Mouse (Mus musculus) thymus, adult 2 months (tissue): ENCODE data around the gene Haao.

Source experiments
- CTCF ChIP-seq: fragments of 200-500 bp; IDR thresholded peaks from 2 replicates; pipeline ENCODE4 v1.5.1; 2012; ENCODE audit warnings: mild to moderate bottlenecking, control low read depth, low read length, moderate library complexity, borderline replicate concordance; ENCODE audit not compliant: control insufficient read depth, poor library complexity, insufficient read depth; ENCODE audit errors: extremely low read depth
- POLR2A ChIP-seq: fragments of 200-500 bp; IDR thresholded peaks from 2 replicates; pipeline ENCODE4 v1.6.1; 2012; ENCODE audit warnings: mild to moderate bottlenecking, low read length, control low read depth, moderate library complexity; ENCODE audit not compliant: control insufficient read depth, poor library complexity, insufficient read depth; ENCODE audit errors: extremely low read depth

GRCm38 (mm10) chr17:83853831-83854230 lies 6.1 kb upstream of the Haao start:
- TF ChIP-seq CTCF (no peak), POLR2A (no peak)
